Mouse (Mus musculus): ENCODE data around the gene Fbxl7.

DNA sequence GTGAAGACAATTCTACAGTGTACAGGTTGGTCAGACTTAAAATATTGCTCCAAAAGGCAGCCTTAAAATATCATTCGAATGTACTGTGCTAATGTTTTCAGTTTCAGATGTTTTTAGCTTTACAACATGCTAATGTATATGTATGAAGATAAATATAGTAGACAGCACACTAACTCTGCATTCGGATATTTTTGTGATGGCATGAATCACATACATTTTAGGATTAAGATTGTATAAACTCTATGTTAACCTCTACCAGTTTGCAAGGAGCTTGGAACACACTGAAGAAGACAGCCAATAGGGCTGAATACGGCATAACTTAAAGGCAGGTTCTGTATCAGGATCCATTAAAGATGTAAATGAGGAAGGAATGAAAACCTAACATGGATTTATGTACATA, 299.1 kb downstream of the Fbxl7 start:
- TF ChIP-seq POLR2A (IDR thresholded peaks at IDR 0.05; ENCODE audit: low read depth, low read length) (no peak), CTCF (IDR thresholded peaks at IDR 0.05; ENCODE audit: extremely low read depth, insufficient read depth, insufficient read length, insufficient replicate concordance) (no peak)

Data from spleen, adult 2 months (tissue).